Mouse (Mus musculus) lung, embryonic 16.5 days (tissue): ENCODE results near the gene Midn. TPM values are rescaled to one million over a fixed set of nuclear protein-coding genes. Genes with fewer than 3 reads are reported as not detected.
A peak's percentile ranks its signal among the peaks of the same experiment; 100 is the strongest.
"Not testable (repeated sequence)": the region's sequence is repeated elsewhere in the genome, so short reads cannot be mapped to it uniquely, and the experiment has no call there.

Experiments used
- ATAC-seq: fragments of 200-750 bp; cut with Nextera tagmentation; 2 replicates; pipeline ENCODE4 v1.8.0; 2017; ENCODE audit warnings: low read depth, mild to moderate bottlenecking, moderate library complexity
- H3K27ac ChIP-seq: fragments of 300-500 bp; sonication (generic); 2 replicates; pipeline ENCODE4 v1.5.1; 2014; ENCODE audit warnings: mild to moderate bottlenecking, control low read depth, low read length
- H3K27me3 ChIP-seq: fragments of 300-500 bp; sonication (generic); 2 replicates; pipeline ENCODE4 v1.6.1; 2014; ENCODE audit warnings: low read depth, low read length, mixed read lengths; ENCODE audit not compliant: control insufficient read depth, insufficient read depth
- H3K36me3 ChIP-seq: fragments of 300-500 bp; sonication (generic); 2 replicates; pipeline ENCODE4 v1.6.1; 2014; ENCODE audit warnings: low read length; ENCODE audit not compliant: control insufficient read depth, insufficient read depth
- H3K4me1 ChIP-seq: fragments of 300-500 bp; sonication (generic); replicated peaks from 2 replicates; pipeline ENCODE4 v1.6.1; 2014; ENCODE audit warnings: low read length, mixed read lengths; ENCODE audit not compliant: control insufficient read depth, insufficient read depth
- H3K4me2 ChIP-seq: fragments of 300-500 bp; sonication (generic); 2 replicates; pipeline ENCODE4 v1.6.1; 2014; ENCODE audit warnings: low read depth, low read length, control low read depth
- H3K4me3 ChIP-seq: fragments of 300-500 bp; sonication (generic); 2 replicates; pipeline ENCODE4 v1.5.1; 2014; ENCODE audit warnings: mild to moderate bottlenecking, low read length, control low read depth
- H3K9ac ChIP-seq: fragments of 300-500 bp; sonication (generic); 2 replicates; pipeline ENCODE4 v1.6.1; 2014; ENCODE audit warnings: low read length, control low read depth
- H3K9me3 ChIP-seq: fragments of 300-500 bp; sonication (generic); 2 replicates; pipeline ENCODE4 v1.6.1; 2016; ENCODE audit warnings: low read length; ENCODE audit not compliant: control insufficient read depth
- WGBS: fragments of 180-500 bp; shearing (Covaris S2); extraction: QIAGEN DNeasy Blood & Tissue Kit; methylation state at CpG from one replicate; pipeline ENCODE4 v1.1.7; 2014; 5-methylcytosine and 5-hydroxymethylcytosine counted together
- polyA plus RNA-seq: library from polyadenylated mRNA; unstranded; fragments of >200 nt; fragmentation: Nextera tagmentation; extraction: Ambion mirVana; gene quantifications from 2 replicates; pipeline ENCODE4 v1.2.1, GENCODE M21; 2015

Gene Midn
- polyA plus RNA-seq, 1 experiment from 2014 or later = 11.8 TPM

GRCm38 (mm10) chr10:80165392-80166128 lies 17.5 kb downstream of the Midn start, which contains the start of gene Cirbp:
Gene Cirbp, plus strand, starts transcription at chr10:80165985.
- peak within 1 kb of the TSS; percentile 60 for H3K9ac ChIP-seq
- WGBS = 19% methylated on average over 19 of the region's 20 CpGs

GRCm38 (mm10) chr10:80166136-80166535 lies 18.1 kb downstream of the Midn start:
- 95% methylated on average over 4 of the region's 4 CpGs for WGBS
- Histone ChIP-seq H3K36me3 (peaks cover 15% of the 10 kb centered on the region), H3K9ac (peak overlapping the region; percentile 46), H3K4me2 (peak overlapping the region; percentile 39; the same call in 1 of the 2 replicates), H3K4me1 (peaks cover 60% of the 10 kb centered on the region)
- not testable (repeated sequence) for H3K27me3 ChIP-seq, H3K9me3 ChIP-seq, H3K4me3 ChIP-seq, H3K27ac ChIP-seq, ATAC-seq

More at GRCm38 (mm10) chr10:80165392-80166128, 17.5 kb downstream of the Midn start, which contains the start of gene Cirbp:
- Histone ChIP-seq H3K27me3 (no peaks in the 10 kb centered on the region), H3K4me1 (peaks cover 66% of the 10 kb centered on the region), H3K9me3 (no peaks in the 10 kb centered on the region), H3K4me3 (peak within 1 kb of the TSS; percentile 43), H3K36me3 (peaks cover 9% of the 10 kb centered on the region), H3K27ac (peak within 1 kb of the TSS; percentile 90), H3K4me2 (peak within 1 kb of the TSS; percentile 83)
- no peak for ATAC-seq

GRCm38 (mm10) chr10:80167460-80168037 lies 19.5 kb downstream of the Midn start:
- Histone ChIP-seq H3K4me2 (peak overlapping the region; percentile 91), H3K27me3 (no peaks in the 10 kb centered on the region), H3K4me3 (peak overlapping the region; percentile 86), H3K4me1 (peaks cover 54% of the 10 kb centered on the region), H3K9ac (peak overlapping the region; percentile 98), H3K36me3 (peaks cover 23% of the 10 kb centered on the region), H3K27ac (peak overlapping the region; percentile 99), H3K9me3 (no peaks in the 10 kb centered on the region)
- 0% methylated on average over 53 of the region's 55 CpGs for WGBS
- peak; percentile 93 for ATAC-seq

GRCm38 (mm10) chr10:80168038-80168661 lies 20.1 kb downstream of the Midn start:
- peaks cover 48% of the 10 kb centered on the region for H3K4me1 ChIP-seq
- ATAC-seq = peak; percentile 59
- H3K9me3 ChIP-seq = no peaks in the 10 kb centered on the region
- H3K4me3 ChIP-seq = peak overlapping the region; percentile 86
- H3K4me2 ChIP-seq = peak overlapping the region; percentile 91
- no peaks in the 10 kb centered on the region for H3K27me3 ChIP-seq
- WGBS = under 1% methylated on average over 44 of the region's 48 CpGs
- peak overlapping the region; percentile 99 for H3K27ac ChIP-seq
- peaks cover 23% of the 10 kb centered on the region for H3K36me3 ChIP-seq
- H3K9ac ChIP-seq = peak overlapping the region; percentile 98

GRCm38 (mm10) chr10:80169070-80169469 lies 21.0 kb downstream of the Midn start:
- Histone ChIP-seq H3K4me1 (peaks cover 43% of the 10 kb centered on the region), H3K27ac (peak overlapping the region; percentile 99), H3K36me3 (peaks cover 23% of the 10 kb centered on the region), H3K9me3 (no peaks in the 10 kb centered on the region), H3K27me3 (no peaks in the 10 kb centered on the region), H3K9ac (peak overlapping the region; percentile 98), H3K4me3 (peak overlapping the region; percentile 86), H3K4me2 (peak overlapping the region; percentile 91)
- no peak for ATAC-seq
- 40% methylated on average over 1 of the region's 1 CpGs for WGBS

- Histone ChIP-seq H3K4me2 (no peak overlapping the region), H3K27me3 (no peaks in the 10 kb centered on the region), H3K27ac (no peak overlapping the region), H3K9me3 (no peaks in the 10 kb centered on the region), H3K4me1 (peaks cover 37% of the 10 kb centered on the region), H3K4me3 (no peak overlapping the region), H3K9ac (0 out of 2 replicates have a peak overlapping the region, but pooled peaks have one; percentile 43), H3K36me3 (peaks cover 23% of the 10 kb centered on the region)
- ATAC-seq = no peak
- WGBS = 85% methylated on average over 7 of the region's 7 CpGs
Observed at GRCm38 (mm10) chr10:80169651-80170050, 21.6 kb downstream of the Midn start.

GRCm38 (mm10) chr10:80170052-80170451 lies 22.0 kb downstream of the Midn start:
- no peak for ATAC-seq
- Histone ChIP-seq H3K27ac (no peak overlapping the region), H3K4me2 (no peak overlapping the region), H3K9ac (no peak overlapping the region), H3K9me3 (no peaks in the 10 kb centered on the region), H3K4me3 (no peak overlapping the region), H3K27me3 (no peaks in the 10 kb centered on the region), H3K36me3 (peaks cover 23% of the 10 kb centered on the region), H3K4me1 (peaks cover 35% of the 10 kb centered on the region)
- 92% methylated on average over 16 of the region's 16 CpGs for WGBS

GRCm38 (mm10) chr10:80170601-80171021 lies 22.5 kb downstream of the Midn start:
- no peaks in the 10 kb centered on the region for H3K9me3 ChIP-seq
- H3K36me3 ChIP-seq = peaks cover 23% of the 10 kb centered on the region
- no peak overlapping the region for H3K4me3 ChIP-seq
- no peak overlapping the region for H3K9ac ChIP-seq
- ATAC-seq = no peak
- H3K4me2 ChIP-seq = no peak overlapping the region
- no peak overlapping the region for H3K27ac ChIP-seq
- 92% methylated on average over 19 of the region's 19 CpGs for WGBS
- H3K27me3 ChIP-seq = no peaks in the 10 kb centered on the region
- peaks cover 30% of the 10 kb centered on the region for H3K4me1 ChIP-seq

GRCm38 (mm10) chr10:80171252-80171651 lies 23.2 kb downstream of the Midn start:
- H3K9ac ChIP-seq = no peak overlapping the region

More at GRCm38 (mm10) chr10:80171252-80171651, 23.2 kb downstream of the Midn start:
- no peaks in the 10 kb centered on the region for H3K9me3 ChIP-seq
- peaks cover 23% of the 10 kb centered on the region for H3K36me3 ChIP-seq
- no peak for ATAC-seq
- H3K4me1 ChIP-seq = peaks cover 27% of the 10 kb centered on the region
- no peak overlapping the region for H3K27ac ChIP-seq
- no peak overlapping the region for H3K4me2 ChIP-seq
- no peak overlapping the region for H3K4me3 ChIP-seq
- 70% methylated on average over 15 of the region's 15 CpGs for WGBS
- no peaks in the 10 kb centered on the region for H3K27me3 ChIP-seq
